Mouse (Mus musculus) liver, postnatal 0 days (tissue): ENCODE results near the gene Il17c.

Experiments
- CTCF ChIP-seq: sonication (generic); IDR thresholded peaks from 2 replicates; pipeline ENCODE4 v1.5.1; 2016; ENCODE audit warnings: antibody characterized with exemption, low read depth
- EP300 ChIP-seq: IDR thresholded peaks from 2 replicates; pipeline ENCODE4 v1.6.1; 2016; ENCODE audit warnings: antibody characterized with exemption, low read depth, mild to moderate bottlenecking

DNA sequence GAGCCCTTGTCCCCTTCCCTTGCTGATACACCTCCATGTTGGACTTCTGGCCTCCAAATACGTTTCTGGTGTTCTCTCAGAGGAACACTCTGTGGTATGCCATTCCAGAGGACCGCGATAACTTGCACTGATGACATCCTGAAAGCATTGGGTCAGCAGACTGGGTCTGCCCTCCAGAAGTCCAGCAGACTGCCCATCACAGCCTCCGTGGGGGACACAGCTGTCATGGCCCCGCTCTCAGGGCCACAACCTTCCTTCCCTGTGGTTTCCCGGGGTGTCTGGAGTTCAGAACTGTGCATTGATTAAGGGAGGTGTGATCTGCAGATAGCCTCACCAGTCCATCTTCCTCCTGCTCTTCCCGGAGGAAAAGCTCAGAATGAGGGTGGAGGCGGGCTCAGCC, 40.7 kb downstream of the Il17c start:
- no peak for TF ChIP-seq CTCF
- no peak for TF ChIP-seq EP300
